Mouse (Mus musculus): ENCODE measurements around the gene Nup98.

Nup98 gene

GRCm38 (mm10) chr7:102209756-102210721, at the start of gene Nup98, which contains the start of gene Pgap2:
TSS of gene Nup98 (minus strand) at chr7:102210176.
TSS of gene Pgap2 (plus strand) at chr7:102210208.
- peak; percentile 100 for DNase-seq (ENCODE audit: low read depth, low spot score)

DNA sequence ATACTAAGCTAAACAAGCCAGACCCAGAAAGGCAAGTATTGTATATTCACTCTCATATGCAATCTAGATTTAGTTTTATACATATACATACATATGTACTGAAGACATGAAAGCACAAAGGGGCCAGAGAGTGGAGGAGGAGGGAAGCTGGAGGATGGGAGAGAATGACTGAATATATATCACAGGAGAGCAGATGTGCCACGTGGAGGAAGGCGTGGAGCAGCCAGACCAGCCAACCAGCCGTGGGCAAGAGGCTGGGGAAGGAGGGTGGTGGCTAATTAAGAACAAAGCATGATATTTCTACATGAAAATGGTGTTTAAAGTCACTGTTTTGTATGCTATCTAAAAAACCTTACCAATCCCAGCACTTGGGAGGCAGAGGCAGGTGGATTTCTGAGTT, 48.8 kb upstream of the Nup98 start:
- DNase-seq (ENCODE audit: low read depth, low spot score), result no peak

GRCm38 (mm10) chr7:102258189-102258588, 48.2 kb upstream of the Nup98 start:
- peak; percentile 87 for DNase-seq (ENCODE audit: low read depth, low spot score)

GRCm38 (mm10) chr7:102256636-102257035, 46.7 kb upstream of the Nup98 start:
- no peak for DNase-seq (ENCODE audit: low read depth, low spot score)

GRCm38 (mm10) chr7:102255954-102256353, 46.0 kb upstream of the Nup98 start, which contains the start of gene Rhog:
TSS of gene Rhog (minus strand) at chr7:102256054.
- no peak for DNase-seq (ENCODE audit: low read depth, low spot score)

GRCm38 (mm10) chr7:102253631-102254030, 43.7 kb upstream of the Nup98 start:
- no peak for DNase-seq (ENCODE audit: low read depth, low spot score)

DNA sequence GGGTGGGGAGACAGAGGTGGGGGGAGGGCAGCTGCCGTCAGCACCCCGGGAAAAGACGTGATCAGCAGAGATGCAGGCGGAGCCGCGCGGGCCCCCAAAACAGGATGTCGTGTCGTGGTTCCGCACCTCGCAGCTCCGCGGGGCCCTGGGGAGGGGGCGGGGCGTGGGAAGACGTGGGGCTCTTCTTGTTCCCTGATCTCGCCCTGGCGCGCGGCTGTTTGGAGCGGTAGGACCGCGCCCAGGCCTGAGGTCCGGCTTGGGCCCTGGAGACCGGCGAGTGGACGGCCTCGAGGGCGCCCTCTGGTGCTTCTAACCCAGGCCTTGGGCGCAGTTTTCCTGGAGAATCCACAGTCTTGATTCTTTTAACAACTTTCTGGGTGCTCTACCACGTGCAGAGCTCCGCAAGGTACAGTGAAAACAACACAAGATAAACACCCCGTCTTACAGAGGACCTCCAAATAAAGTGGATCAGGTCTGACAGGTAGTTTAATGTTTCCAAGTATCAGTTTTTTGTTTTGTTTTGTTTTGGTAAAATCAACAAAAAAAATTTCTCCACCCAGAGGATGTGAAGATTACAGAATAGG, 40.7 kb upstream of the Nup98 start:
- DNase-seq (ENCODE audit: low read depth, low spot score), result peak; percentile 93

GRCm38 (mm10) chr7:102249896-102250630, 40.1 kb upstream of the Nup98 start:
- DNase-seq (ENCODE audit: low read depth, low spot score), result peak; percentile 84

DNA sequence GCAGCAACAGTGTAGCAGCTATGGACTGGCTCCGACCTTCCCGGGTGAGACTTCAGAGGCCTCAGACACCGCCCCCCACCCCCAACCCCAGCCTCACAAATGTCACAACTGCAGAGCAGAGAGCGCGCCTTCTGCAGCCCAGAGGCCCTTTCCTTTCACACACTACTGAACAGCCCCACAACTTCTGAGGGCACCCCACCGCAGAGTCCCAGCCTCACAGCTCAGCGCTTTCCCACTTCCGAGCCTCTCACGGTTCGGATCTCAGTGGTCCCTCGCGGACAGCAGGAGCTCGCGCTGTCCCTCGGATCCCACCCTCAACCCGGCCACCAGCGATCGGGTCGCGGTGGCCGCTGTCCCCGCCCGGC, 39.5 kb upstream of the Nup98 start:
- no peak for DNase-seq (ENCODE audit: low read depth, low spot score)

- DNase-seq (ENCODE audit: low read depth, low spot score), result no peak
Measured at GRCm38 (mm10) chr7:102248691-102249404, 38.9 kb upstream of the Nup98 start.

DNA sequence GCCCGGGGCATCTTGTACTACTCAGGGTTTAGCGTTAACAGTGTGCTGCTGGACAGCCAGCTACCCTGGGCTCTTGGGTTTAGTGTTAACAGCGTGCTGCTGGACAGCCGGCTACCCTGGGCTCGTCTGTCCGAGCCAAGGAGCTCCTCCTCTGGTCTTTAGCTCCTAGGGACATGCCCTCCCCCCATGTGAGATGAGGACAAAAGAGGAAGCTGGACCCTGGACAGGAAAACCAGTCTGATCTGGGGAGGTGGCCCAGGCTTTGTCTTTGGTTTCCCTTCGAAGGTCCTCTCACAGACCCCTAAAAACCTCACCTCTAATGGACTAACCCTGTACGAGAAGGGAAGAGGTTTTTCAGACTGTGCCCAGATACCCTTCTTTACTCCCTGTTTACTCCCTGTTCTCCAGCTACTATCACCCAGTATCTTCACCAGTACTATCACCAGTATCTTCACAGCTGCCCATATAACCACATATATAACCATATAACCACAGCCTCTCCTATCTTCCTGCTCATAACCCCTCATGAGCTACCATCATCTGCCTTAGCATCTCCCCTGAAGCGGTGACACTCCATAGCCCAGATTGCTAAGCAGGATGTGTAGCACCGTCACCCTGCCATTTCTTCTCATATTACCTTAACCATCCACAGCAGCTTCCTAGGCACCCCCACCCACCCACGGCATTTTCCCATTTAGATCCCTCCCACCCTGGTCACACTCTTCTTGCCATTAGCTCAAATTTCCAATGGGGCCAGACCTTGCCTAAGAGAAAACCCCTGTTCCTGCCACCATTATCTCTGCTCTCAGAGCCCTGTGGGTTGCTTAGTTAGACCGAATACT, 37.2 kb upstream of the Nup98 start:
- peak; percentile 42 for DNase-seq (ENCODE audit: low read depth, low spot score)

GRCm38 (mm10) chr7:102246265-102246664, 36.3 kb upstream of the Nup98 start:
- DNase-seq (ENCODE audit: low read depth, low spot score), result no peak

- peak; percentile 86 for DNase-seq (ENCODE audit: low read depth, low spot score)
Measured at GRCm38 (mm10) chr7:102245775-102246174, 35.8 kb upstream of the Nup98 start.

DNA sequence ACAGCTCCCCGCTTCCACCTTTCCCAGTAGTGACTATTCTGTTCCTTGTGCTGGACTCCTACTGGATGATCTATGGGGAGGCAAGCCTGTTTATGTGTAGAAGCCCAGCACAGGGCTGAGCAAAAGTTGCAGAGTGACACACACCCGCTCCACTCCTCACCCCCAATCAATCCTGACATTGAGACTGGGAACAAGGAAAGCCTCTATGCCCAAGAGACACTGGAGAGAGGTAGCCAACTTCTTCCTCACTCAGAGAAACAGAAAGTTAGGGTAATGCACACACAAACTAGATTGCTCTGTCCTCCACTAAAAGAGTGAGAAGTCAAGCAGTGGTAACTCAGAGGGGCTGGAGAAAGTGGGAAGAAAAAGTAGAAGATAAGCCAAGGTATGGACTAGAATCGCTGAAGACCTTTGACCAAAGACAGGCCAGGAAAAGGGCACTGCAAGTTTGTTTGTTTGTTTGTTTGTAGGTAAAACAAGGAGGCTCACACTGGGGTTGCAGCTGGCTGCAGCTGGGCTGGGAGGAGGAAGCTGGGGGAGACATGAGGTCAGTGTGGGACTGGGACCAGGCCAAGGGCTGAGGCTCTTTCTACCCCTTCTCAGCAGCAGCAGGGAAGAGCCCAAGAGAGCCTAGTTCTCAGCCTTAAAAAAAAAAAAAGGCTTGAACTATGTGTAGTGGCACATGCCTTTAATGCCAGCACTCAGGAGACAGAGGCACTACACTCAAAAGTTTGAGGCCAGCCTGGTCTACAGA, 35.0 kb upstream of the Nup98 start:
- DNase-seq (ENCODE audit: low read depth, low spot score), result peak; percentile 80

GRCm38 (mm10) chr7:102243870-102244269, 33.9 kb upstream of the Nup98 start:
- DNase-seq (ENCODE audit: low read depth, low spot score), result no peak

GRCm38 (mm10) chr7:102242917-102243316, 32.9 kb upstream of the Nup98 start:
- DNase-seq (ENCODE audit: low read depth, low spot score), result no peak

GRCm38 (mm10) chr7:102242371-102242770, 32.4 kb upstream of the Nup98 start:
- DNase-seq (ENCODE audit: low read depth, low spot score), result no peak

GRCm38 (mm10) chr7:102239591-102239990, 29.6 kb upstream of the Nup98 start:
- no peak for DNase-seq (ENCODE audit: low read depth, low spot score)

DNA sequence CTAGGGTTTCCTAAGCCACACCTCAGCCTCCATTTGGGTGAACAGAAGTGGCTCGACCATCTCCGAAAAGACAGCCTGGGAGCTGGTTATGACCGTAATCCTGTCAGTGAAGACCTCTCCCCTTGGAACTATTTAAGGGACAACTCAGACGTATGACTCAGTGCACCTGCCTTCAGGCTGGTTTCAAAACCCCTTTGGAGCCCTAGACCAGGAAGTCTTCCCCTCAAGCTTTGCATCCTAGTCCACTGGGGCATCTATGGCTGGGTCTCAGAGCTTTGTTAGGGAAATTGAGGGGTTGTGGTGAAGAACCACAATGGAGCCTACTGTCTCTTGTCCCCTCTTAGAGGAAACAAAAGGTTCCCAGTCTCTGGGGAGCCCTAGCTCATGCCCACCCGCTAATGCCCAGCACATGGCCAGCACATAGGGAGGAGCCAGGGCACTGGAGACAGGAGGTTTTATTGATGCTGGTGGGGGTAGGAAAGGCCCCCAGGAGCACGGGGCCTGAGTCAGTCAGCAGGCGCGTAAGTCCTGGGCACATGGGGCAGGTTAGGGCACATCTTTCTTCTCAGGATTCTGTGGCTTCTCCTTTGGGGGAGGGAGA, 28.8 kb upstream of the Nup98 start:
- peak; percentile 93 for DNase-seq (ENCODE audit: low read depth, low spot score)
